Mouse (Mus musculus): Measurements from ENCODE around the gene Kcnrg. TPM values are rescaled to one million over a fixed set of nuclear protein-coding genes. Genes with fewer than 3 reads are reported as not detected.

Kcnrg gene
- total RNA-seq, 4 experiments from 2014 or later, result 0.42 to 1.2 (median 0.72) TPM

DNA sequence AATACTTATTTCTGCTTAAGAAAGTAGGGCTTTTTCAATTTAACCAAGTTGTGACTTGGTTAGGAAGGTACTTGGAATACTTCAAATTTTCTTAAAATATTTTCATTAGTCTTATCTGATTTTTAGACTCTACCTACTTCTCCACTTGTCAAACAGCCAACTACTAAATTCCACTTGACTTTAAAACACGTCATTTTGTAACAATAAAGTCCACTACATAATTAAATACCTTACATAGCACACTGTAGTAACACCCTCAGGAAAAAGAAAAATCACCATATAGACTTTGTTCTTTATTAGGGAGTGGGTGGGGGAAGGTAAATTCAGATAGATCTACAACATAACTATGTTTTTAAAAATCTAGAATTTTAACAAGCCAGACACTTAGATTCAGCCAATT lies 35.4 kb downstream of the Kcnrg start:
- DNase-seq (ENCODE audit: low spot score in 2 of 2), result no peak

DNA sequence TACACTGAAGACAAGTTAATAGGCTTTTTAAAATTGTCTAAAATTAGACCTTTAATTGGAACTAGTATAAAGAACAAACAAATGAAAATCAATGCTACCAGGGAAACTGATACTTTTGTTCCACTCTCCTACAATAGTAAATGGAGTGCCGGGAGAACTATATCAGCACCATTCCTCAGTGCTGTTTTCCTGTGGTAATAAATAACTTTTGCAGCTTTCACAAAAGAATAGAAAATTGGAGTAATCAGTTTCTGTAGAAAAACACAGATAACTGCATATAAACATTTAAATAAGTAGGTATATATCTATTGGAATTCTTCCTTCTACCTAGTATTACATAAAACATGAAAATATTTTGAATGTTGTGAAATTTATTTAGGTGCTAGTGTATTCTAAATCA lies 38.3 kb downstream of the Kcnrg start:
- no peak for DNase-seq (ENCODE audit: low spot score in 2 of 2)

- DNase-seq (ENCODE audit: low spot score in 2 of 2), result no peak
These were observed 40.1 kb downstream of the Kcnrg start for GRCm38 (mm10) chr14:61647182-61647880.

GRCm38 (mm10) chr14:61647881-61648684 lies 40.8 kb downstream of the Kcnrg start:
- DNase-seq (ENCODE audit: low spot score in 2 of 2), result no peak

DNA sequence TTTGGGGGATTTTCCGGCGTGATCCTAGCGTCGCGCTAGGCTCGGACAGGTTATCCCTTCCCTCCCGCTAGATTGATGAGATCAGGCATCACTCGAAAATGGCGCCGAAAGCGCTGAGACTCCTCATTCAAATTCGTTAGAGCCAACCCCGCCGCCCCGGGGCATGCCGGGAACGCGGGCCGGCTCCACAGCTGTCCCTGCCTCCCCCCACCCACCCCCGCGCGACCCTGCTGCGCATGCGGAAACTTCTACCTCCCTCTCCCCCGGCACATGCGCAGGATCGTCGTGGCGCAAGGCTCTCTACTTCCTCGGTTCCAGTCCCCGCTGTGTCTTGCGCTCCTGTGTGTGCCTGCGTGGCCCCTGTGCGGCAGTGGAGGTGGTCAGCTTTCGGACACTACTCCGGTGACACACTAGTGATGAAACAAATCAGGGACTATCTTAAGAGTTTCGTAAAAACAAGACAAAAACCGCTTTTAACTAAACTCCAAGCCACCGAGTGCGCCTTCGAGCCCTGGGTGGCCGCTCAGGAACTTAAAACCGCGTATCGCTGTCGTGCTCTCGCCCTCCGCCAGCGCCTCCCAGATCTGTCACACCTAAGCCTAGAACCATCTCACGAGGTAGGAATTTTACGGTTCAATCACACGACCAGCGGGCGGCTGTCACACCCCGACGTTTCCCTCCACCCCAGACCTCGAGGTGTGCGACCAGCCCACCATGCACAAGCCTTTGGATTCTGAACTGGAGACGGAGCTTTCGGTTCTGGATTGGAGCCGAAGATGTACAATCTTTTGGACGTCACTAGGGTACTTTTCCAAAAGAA lies 41.6 kb downstream of the Kcnrg start:
- DNase-seq (ENCODE audit: low spot score in 2 of 2), result peak; percentile 83 to 92

- no peak for DNase-seq (ENCODE audit: low spot score in 2 of 2)
These were observed 43.2 kb downstream of the Kcnrg start for GRCm38 (mm10) chr14:61650291-61650960.

DNA sequence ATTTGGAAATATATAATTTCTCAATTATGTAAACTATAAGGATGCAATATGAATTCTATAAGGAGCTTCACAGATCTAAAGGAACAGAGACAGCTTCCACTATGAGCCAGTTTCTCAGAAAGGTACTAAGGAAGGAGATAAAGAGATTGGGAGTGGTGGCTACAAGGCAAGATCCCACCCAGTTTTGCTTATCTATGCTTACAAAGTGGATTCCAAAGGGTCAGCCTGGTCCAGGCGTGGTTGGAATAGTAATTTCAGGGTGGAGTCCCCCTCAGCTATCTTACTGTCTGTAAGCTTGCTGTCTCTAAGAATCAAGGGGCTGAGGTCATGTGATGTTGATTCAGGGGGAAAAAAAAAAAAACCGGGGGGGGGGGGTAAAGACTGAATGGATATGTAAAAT lies 49.2 kb downstream of the Kcnrg start:
- no peak for DNase-seq (ENCODE audit: low spot score in 2 of 2)

DNA sequence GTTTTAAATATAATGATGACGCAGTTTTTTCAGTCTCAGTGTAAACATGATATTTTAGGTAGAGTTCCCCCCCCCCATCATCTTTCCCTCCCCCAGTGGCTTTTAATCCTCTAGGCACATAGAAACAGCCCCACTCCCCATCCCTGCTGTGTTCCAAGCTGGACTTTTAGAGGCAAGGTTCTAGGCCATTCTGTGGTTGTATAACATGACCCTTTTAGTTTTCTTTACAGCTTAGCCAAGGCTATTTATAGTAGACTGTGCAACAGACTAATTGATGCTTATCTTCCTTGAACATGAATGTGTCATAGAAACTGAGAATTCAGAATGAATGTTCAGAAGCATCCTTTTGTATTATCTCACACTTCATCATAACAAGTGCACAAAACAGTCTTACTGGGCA lies 54.2 kb downstream of the Kcnrg start:
- no peak for DNase-seq (ENCODE audit: low spot score in 2 of 2)

DNA sequence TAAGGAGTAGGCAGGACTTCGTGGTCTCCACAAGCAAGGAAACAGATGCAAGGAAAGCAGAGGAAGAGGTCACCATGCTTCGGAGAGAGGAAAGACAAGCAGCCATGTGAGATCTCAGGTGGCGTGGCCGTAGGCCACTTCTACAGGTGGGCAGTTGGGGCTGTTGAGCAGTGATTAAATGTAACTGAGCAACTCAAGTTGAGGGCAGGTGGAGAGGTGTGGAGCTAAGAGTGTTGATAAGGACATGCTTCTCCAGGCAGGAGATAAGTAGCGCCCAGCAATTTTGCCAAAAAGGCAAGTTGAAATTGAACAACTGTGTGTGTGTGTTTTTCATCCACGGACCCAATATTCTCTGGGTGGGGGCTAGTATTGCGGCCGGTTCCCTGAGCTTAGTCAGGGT lies 55.0 kb downstream of the Kcnrg start:
- no peak for DNase-seq (ENCODE audit: low spot score in 2 of 2)

Small RNA genes lying within 50 kb of the gene (microRNA-seq; reads per million reads assigned to microRNA genes)
- gene Mir15a, result 557 to 654 reads per million in 2 experiments
- gene Mir16-1, result 568 to 806 reads per million in 2 experiments

Other genes starting within 250 kb of the Kcnrg start
- 1 to 10 TPM; 3.4 to 5.1 (median 4.3) TPM for gene Ebpl, start 247.0 kb upstream of the Kcnrg start, total RNA-seq (2022)
- gene Kpna3, start 167.6 kb upstream of the Kcnrg start, total RNA-seq (2022), result 10 to 100 TPM; 68.2 to 76.2 (median 72.4) TPM
- gene Spryd7, start 50.6 kb upstream of the Kcnrg start, total RNA-seq (2022), result 10 to 100 TPM; 45.0 to 56.5 (median 50.8) TPM
- 10 to 100 TPM; 13.6 to 15.4 (median 14.6) TPM for gene Trim13, start 9.2 kb upstream of the Kcnrg start, total RNA-seq (2022)